9 mouse cellular contexts compared by ENCODE assay signal in the genomic region with DNA sequence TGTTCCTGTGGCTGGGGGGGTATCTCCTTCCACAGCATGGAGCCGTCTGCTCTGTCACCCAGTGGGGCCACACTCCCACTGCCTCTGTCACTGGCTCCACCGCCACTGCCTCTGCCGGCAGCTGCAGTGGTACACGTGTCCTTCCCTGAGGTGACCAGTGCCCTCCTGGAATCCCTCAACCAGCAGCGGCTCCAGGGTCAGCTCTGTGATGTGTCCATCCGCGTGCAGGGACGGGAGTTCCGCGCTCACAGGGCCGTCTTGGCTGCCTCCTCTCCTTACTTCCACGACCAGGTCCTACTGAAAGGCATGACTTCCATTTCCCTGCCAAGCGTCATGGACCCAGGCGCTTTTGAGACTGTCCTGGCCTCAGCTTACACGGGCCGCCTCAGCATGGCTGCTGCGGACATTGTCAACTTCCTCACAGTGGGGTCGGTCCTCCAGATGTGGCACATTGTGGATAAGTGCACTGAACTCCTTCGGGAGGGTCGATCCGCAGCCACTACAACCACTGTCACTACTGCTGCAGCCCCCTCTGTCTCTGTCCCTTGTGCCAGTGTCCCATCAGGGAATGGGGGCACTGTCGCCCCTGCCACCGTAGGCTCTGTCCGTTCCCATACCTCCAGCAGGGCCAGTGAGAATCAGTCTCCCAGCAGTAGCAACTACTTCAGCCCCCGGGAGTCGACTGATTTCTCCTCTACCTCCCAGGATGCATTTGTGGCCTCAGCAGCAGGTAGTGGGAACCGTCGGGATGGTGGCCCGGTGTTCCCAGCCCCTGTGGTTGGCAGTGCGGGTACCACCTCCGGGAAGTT. TPM values are rescaled to one million over a fixed set of nuclear protein-coding genes. Genes with fewer than 3 reads are reported as not detected.
DNase-seq lines count a peak whose midpoint lies in the region; ATAC-seq and TF ChIP-seq lines count a peak whose summit lies in the region.
"Had no signal": no experiment of that assay in that cellular context is flagged by ENCODE, and none has a peak within 500 bp of the region (broad histone marks: within the 10 kb centered on the region; RNA-seq: fewer than 3 reads in every experiment).

No protein-coding gene starts in this region.

- peak overlapping the region; percentile 81 for H3K4me3 ChIP-seq in heart, embryonic 10.5 days
- peak overlapping the region; percentile 40 for H3K4me3 ChIP-seq in ES-Bruce4 (ENCODE audit: low read depth, low read length)
- H3K4me3 ChIP-seq in forebrain, embryonic 12.5 days (replicated peaks): peak overlapping the region; percentile 65
- H3K4me3 ChIP-seq in limb, embryonic 12.5 days (replicated peaks): peak overlapping the region; percentile 53
- peak overlapping the region; percentile 48 for H3K4me3 ChIP-seq in stomach, embryonic 14.5 days (ENCODE audit: low read depth, low read length)

- no peak for DNase-seq in heart, embryonic 10.5 days (ENCODE audit: low spot score)
- DNase-seq in heart, postnatal 36 days: no peak
- DNase-seq in thymus, postnatal 0 days (ENCODE audit: low spot score): no peak
- DNase-seq in ovary, adult 18-20 months (ENCODE audit: low spot score): no peak

- no peaks in the 10 kb centered on the region for H3K9me3 ChIP-seq in heart, embryonic 10.5 days
- H3K9me3 ChIP-seq in ES-Bruce4 (replicated peaks; ENCODE audit: control insufficient read depth, insufficient read depth, low read length, poor library complexity, severe bottlenecking): no peaks in the 10 kb centered on the region
- no peaks in the 10 kb centered on the region for H3K9me3 ChIP-seq in forebrain, embryonic 12.5 days
- no peaks in the 10 kb centered on the region for H3K9me3 ChIP-seq in limb, embryonic 12.5 days
- no peaks in the 10 kb centered on the region for H3K9me3 ChIP-seq in stomach, embryonic 14.5 days (ENCODE audit: control insufficient read depth, low read depth, low read length)

- 69% methylated on average over 31 of the region's 31 CpGs for WGBS in heart, embryonic 10.5 days
- 71% methylated on average over 31 of the region's 31 CpGs for WGBS in forebrain, embryonic 12.5 days
- 77% methylated on average over 31 of the region's 31 CpGs for WGBS in limb, embryonic 12.5 days
- WGBS in stomach, embryonic 14.5 days: 75% methylated on average over 31 of the region's 31 CpGs

- no peak for TF ChIP-seq POLR2A in ES-Bruce4 (IDR thresholded peaks at IDR 0.05; ENCODE audit: insufficient read depth, low read length)

- peak overlapping the region; percentile 65 for H3K4me2 ChIP-seq in forebrain, embryonic 12.5 days
- H3K4me2 ChIP-seq in limb, embryonic 12.5 days: peak overlapping the region; percentile 98
- H3K4me2 ChIP-seq in stomach, embryonic 14.5 days (replicated peaks; ENCODE audit: low read depth, low read length): peak overlapping the region; percentile 42

- intact Hi-C loops in heart, postnatal 36 days (cut with DNase I): no loop called here

- H3K27me3 ChIP-seq in heart, embryonic 10.5 days (ENCODE audit: insufficient read depth, poor library complexity, severe bottlenecking): no peaks in the 10 kb centered on the region
- no peaks in the 10 kb centered on the region for H3K27me3 ChIP-seq in ES-Bruce4 (ENCODE audit: control insufficient read depth, insufficient read depth, low read length, poor library complexity, severe bottlenecking)
- peaks cover 7% of the 10 kb centered on the region; the same call in 1 of the 2 replicates for H3K27me3 ChIP-seq in forebrain, embryonic 12.5 days
- H3K27me3 ChIP-seq in limb, embryonic 12.5 days: no peaks in the 10 kb centered on the region
- H3K27me3 ChIP-seq in stomach, embryonic 14.5 days (ENCODE audit: control insufficient read depth, insufficient read depth, low read length): no peaks in the 10 kb centered on the region
- H3K27me3 ChIP-seq: Patski had no signal

- TF ChIP-seq EP300 in ES-Bruce4 (IDR thresholded peaks at IDR 0.05; ENCODE audit: insufficient read depth, low read depth, low read length): no peak

- 0 out of 2 replicates have a peak overlapping the region, but pooled peaks have one; percentile 82 for H3K9ac ChIP-seq in ES-Bruce4 (ENCODE audit: low read depth, poor library complexity, severe bottlenecking)
- H3K9ac ChIP-seq in forebrain, embryonic 12.5 days: peak overlapping the region; percentile 66
- H3K9ac ChIP-seq in limb, embryonic 12.5 days (replicated peaks): no peak overlapping the region; the same call in 1 of the 2 replicates
- H3K9ac ChIP-seq in stomach, embryonic 14.5 days (replicated peaks; ENCODE audit: low read depth, low read length): peak overlapping the region; percentile 11; the same call in 1 of the 2 replicates

- H3K4me1 ChIP-seq in heart, embryonic 10.5 days: peaks cover 51% of the 10 kb centered on the region
- H3K4me1 ChIP-seq in ES-Bruce4 (ENCODE audit: control insufficient read depth, insufficient read depth, low read length): peaks cover 1% of the 10 kb centered on the region
- peaks cover 60% of the 10 kb centered on the region for H3K4me1 ChIP-seq in forebrain, embryonic 12.5 days
- H3K4me1 ChIP-seq in limb, embryonic 12.5 days (replicated peaks): peaks cover 42% of the 10 kb centered on the region
- peaks cover 18% of the 10 kb centered on the region for H3K4me1 ChIP-seq in stomach, embryonic 14.5 days (ENCODE audit: control insufficient read depth, insufficient read depth, low read length)

- no peak for TF ChIP-seq CTCF in ES-Bruce4 (IDR thresholded peaks at IDR 0.05; ENCODE audit: low read depth, low read length)

- H3K36me3 ChIP-seq in heart, embryonic 10.5 days: peaks cover 49% of the 10 kb centered on the region
- peaks cover 20% of the 10 kb centered on the region for H3K36me3 ChIP-seq in ES-Bruce4 (ENCODE audit: control insufficient read depth, insufficient read depth, low read length, poor library complexity, severe bottlenecking)
- H3K36me3 ChIP-seq in forebrain, embryonic 12.5 days (replicated peaks): peaks cover 44% of the 10 kb centered on the region
- peaks cover 46% of the 10 kb centered on the region for H3K36me3 ChIP-seq in limb, embryonic 12.5 days
- peaks cover 24% of the 10 kb centered on the region for H3K36me3 ChIP-seq in stomach, embryonic 14.5 days (ENCODE audit: control insufficient read depth, insufficient read depth, low read length)

- no peak for ATAC-seq in forebrain, embryonic 12.5 days (ENCODE audit: low FRiP score)
- ATAC-seq in limb, embryonic 12.5 days (ENCODE audit: insufficient number of reproducible peaks, insufficient read depth, low FRiP score, low TSS enrichment, low read depth): no peak
- ATAC-seq in stomach, embryonic 14.5 days (ENCODE audit: insufficient number of reproducible peaks, insufficient read depth, low FRiP score, low read depth): no peak
- ATAC-seq: Patski had no signal

- H3K27ac ChIP-seq in heart, embryonic 10.5 days: peak overlapping the region; percentile 52; the same call in 1 of the 2 replicates
- no peak overlapping the region for H3K27ac ChIP-seq in ES-Bruce4 (ENCODE audit: insufficient read depth, low read length)
- H3K27ac ChIP-seq in forebrain, embryonic 12.5 days: no peak overlapping the region
- H3K27ac ChIP-seq in limb, embryonic 12.5 days: no peak overlapping the region
- no peak overlapping the region; the same call in 1 of the 2 replicates for H3K27ac ChIP-seq in stomach, embryonic 14.5 days (ENCODE audit: low read length)

RNA-seq across cellular contexts. Expression of a gene that starts 1.3 kb away (rescaled TPM):
- polyA plus RNA-seq in heart, embryonic 10.5 days (2016; fragmentation: Nextera tagmentation; extraction: Ambion mirVana): 16.0 and 17.3 TPM in 2 replicates
- 10 to 100 TPM; 20.1 to 20.6 TPM for total RNA-seq in heart, postnatal 36 days (2021)
- 14.8 and 20.7 TPM in 2 replicates for polyA plus RNA-seq in ES-Bruce4 (2011; ENCODE audit: insufficient read depth, insufficient read length, low read depth, missing spikeins)
- 23.1 and 23.5 TPM in 2 replicates for polyA plus RNA-seq in forebrain, embryonic 12.5 days (2016; fragmentation: Nextera tagmentation; extraction: Ambion mirVana)
- polyA plus RNA-seq in limb, embryonic 12.5 days (2016; fragmentation: Nextera tagmentation; extraction: Ambion mirVana): 21.8 and 22.4 TPM in 2 replicates
- polyA plus RNA-seq in stomach, embryonic 14.5 days (2014; fragmentation: Nextera tagmentation; extraction: Ambion mirVana): 9.4 and 10.4 TPM in 2 replicates
- polyA plus RNA-seq in thymus, postnatal 0 days (2015; fragmentation: Nextera tagmentation; extraction: Ambion mirVana): 13.8 and 14.9 TPM in 2 replicates

RNA-seq across cellular contexts. Expression of a gene that starts 1.4 kb away (rescaled TPM):
- polyA plus RNA-seq in heart, embryonic 10.5 days (2016; fragmentation: Nextera tagmentation; extraction: Ambion mirVana): 13.9 and 20.5 TPM in 2 replicates
- 100 to 1,000 TPM; 103 to 112 TPM for total RNA-seq in heart, postnatal 36 days (2021)
- 81.0 and 97.3 TPM in 2 replicates for polyA plus RNA-seq in ES-Bruce4 (2011; ENCODE audit: insufficient read depth, insufficient read length, low read depth, missing spikeins)
- polyA plus RNA-seq in forebrain, embryonic 12.5 days (2016; fragmentation: Nextera tagmentation; extraction: Ambion mirVana): 16.1 and 19.5 TPM in 2 replicates
- 21.5 and 23.5 TPM in 2 replicates for polyA plus RNA-seq in limb, embryonic 12.5 days (2016; fragmentation: Nextera tagmentation; extraction: Ambion mirVana)
- 45.3 and 47.9 TPM in 2 replicates for polyA plus RNA-seq in stomach, embryonic 14.5 days (2014; fragmentation: Nextera tagmentation; extraction: Ambion mirVana)
- polyA plus RNA-seq in thymus, postnatal 0 days (2015; fragmentation: Nextera tagmentation; extraction: Ambion mirVana): 131 and 140 TPM in 2 replicates

RNA-seq across cellular contexts. Expression of a gene that starts 7.8 kb away (rescaled TPM):
- 46.6 and 52.9 TPM in 2 replicates for polyA plus RNA-seq in heart, embryonic 10.5 days (2016; fragmentation: Nextera tagmentation; extraction: Ambion mirVana)
- total RNA-seq in heart, postnatal 36 days (2021): 10 to 100 TPM; 15.7 to 18.0 TPM
- polyA plus RNA-seq in ES-Bruce4 (2011; ENCODE audit: insufficient read depth, insufficient read length, low read depth, missing spikeins): 40.2 and 42.3 TPM in 2 replicates
- polyA plus RNA-seq in forebrain, embryonic 12.5 days (2016; fragmentation: Nextera tagmentation; extraction: Ambion mirVana): 67.9 and 68.2 TPM in 2 replicates
- 66.2 and 79.3 TPM in 2 replicates for polyA plus RNA-seq in limb, embryonic 12.5 days (2016; fragmentation: Nextera tagmentation; extraction: Ambion mirVana)
- 39.2 and 44.6 TPM in 2 replicates for polyA plus RNA-seq in stomach, embryonic 14.5 days (2014; fragmentation: Nextera tagmentation; extraction: Ambion mirVana)
- polyA plus RNA-seq in thymus, postnatal 0 days (2015; fragmentation: Nextera tagmentation; extraction: Ambion mirVana): 62.9 and 67.8 TPM in 2 replicates

RNA-seq across cellular contexts. Expression of a gene that starts 12.1 kb away (rescaled TPM):
- polyA plus RNA-seq in heart, embryonic 10.5 days (2016; fragmentation: Nextera tagmentation; extraction: Ambion mirVana): 0.28 and 0.73 TPM in 2 replicates
- total RNA-seq in heart, postnatal 36 days (2021): not detected
- polyA plus RNA-seq in ES-Bruce4 (2011; ENCODE audit: insufficient read depth, insufficient read length, low read depth, missing spikeins): 16.7 and 19.1 TPM in 2 replicates
- polyA plus RNA-seq in forebrain, embryonic 12.5 days (2016; fragmentation: Nextera tagmentation; extraction: Ambion mirVana): not detected in 2 replicates
- 0.46 and 1.1 TPM in 2 replicates for polyA plus RNA-seq in limb, embryonic 12.5 days (2016; fragmentation: Nextera tagmentation; extraction: Ambion mirVana)
- 0.54 and 1.00 TPM in 2 replicates for polyA plus RNA-seq in stomach, embryonic 14.5 days (2014; fragmentation: Nextera tagmentation; extraction: Ambion mirVana)
- 1.6 and 1.9 TPM in 2 replicates for polyA plus RNA-seq in thymus, postnatal 0 days (2015; fragmentation: Nextera tagmentation; extraction: Ambion mirVana)
- polyA plus RNA-seq: Patski had no signal

RNA-seq across cellular contexts. Expression of a gene that starts 12.3 kb away (rescaled TPM):
- 37.1 and 44.2 TPM in 2 replicates for polyA plus RNA-seq in heart, embryonic 10.5 days (2016; fragmentation: Nextera tagmentation; extraction: Ambion mirVana)
- total RNA-seq in heart, postnatal 36 days (2021): 10 to 100 TPM; 38.7 TPM
- 34.7 and 37.5 TPM in 2 replicates for polyA plus RNA-seq in ES-Bruce4 (2011; ENCODE audit: insufficient read depth, insufficient read length, low read depth, missing spikeins)
- 53.7 and 55.9 TPM in 2 replicates for polyA plus RNA-seq in forebrain, embryonic 12.5 days (2016; fragmentation: Nextera tagmentation; extraction: Ambion mirVana)
- 61.3 and 64.2 TPM in 2 replicates for polyA plus RNA-seq in limb, embryonic 12.5 days (2016; fragmentation: Nextera tagmentation; extraction: Ambion mirVana)
- polyA plus RNA-seq in stomach, embryonic 14.5 days (2014; fragmentation: Nextera tagmentation; extraction: Ambion mirVana): 38.4 and 39.8 TPM in 2 replicates
- polyA plus RNA-seq in thymus, postnatal 0 days (2015; fragmentation: Nextera tagmentation; extraction: Ambion mirVana): 37.5 and 42.3 TPM in 2 replicates

Comparison
In these comparisons a context has a peak if more than half of its experiments do, and no peak if none do; other contexts are left out.
1. H3K4me2 ChIP-seq: peak in every context shown above with its lines; median percentile 98 in limb, embryonic 12.5 days; 65 in forebrain, embryonic 12.5 days; 42 in stomach, embryonic 14.5 days.